Mouse (Mus musculus) kidney, adult 18-20 months (tissue): Measurements from ENCODE around the gene Erich2.

Experiments used
- DNase-seq: peaks from one replicate; pipeline ENCODE4 v3.0.0; 2021

The Erich2 gene

DNA sequence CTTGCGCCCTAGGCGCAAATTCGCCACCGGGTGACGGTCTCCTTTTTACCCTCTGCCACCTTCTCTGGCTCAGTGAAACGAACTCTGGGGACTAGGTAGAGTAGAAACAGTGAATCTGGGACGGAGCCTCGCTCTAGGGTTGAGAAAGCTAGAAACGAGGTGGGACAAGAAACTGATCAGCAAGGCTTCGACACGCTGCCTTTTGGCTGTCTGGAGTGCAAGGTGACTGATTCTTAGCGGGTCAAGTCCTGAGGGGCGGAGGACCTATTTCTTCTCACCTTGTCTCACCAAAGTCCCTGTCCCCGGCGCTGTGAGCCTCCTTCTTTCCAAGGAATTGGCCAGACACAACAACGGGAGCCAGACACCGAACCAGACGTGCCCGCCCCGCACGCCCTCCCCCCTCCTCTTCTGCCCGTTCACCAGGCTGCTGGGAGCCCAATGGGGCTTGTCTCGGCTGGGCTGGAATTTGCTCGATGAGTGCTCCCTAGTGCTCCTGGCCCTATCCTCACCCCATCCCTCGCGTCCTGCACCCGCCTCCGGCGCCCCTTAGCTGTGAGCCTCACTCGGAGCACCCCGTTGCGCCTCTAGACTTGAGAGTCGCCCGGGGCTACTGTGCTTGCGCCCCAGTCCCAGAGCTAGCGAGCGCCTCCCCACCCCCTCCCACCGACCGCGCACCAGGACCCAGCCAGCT lies 54.5 kb downstream of the Erich2 start:
- peak; percentile 3 for DNase-seq

DNA sequence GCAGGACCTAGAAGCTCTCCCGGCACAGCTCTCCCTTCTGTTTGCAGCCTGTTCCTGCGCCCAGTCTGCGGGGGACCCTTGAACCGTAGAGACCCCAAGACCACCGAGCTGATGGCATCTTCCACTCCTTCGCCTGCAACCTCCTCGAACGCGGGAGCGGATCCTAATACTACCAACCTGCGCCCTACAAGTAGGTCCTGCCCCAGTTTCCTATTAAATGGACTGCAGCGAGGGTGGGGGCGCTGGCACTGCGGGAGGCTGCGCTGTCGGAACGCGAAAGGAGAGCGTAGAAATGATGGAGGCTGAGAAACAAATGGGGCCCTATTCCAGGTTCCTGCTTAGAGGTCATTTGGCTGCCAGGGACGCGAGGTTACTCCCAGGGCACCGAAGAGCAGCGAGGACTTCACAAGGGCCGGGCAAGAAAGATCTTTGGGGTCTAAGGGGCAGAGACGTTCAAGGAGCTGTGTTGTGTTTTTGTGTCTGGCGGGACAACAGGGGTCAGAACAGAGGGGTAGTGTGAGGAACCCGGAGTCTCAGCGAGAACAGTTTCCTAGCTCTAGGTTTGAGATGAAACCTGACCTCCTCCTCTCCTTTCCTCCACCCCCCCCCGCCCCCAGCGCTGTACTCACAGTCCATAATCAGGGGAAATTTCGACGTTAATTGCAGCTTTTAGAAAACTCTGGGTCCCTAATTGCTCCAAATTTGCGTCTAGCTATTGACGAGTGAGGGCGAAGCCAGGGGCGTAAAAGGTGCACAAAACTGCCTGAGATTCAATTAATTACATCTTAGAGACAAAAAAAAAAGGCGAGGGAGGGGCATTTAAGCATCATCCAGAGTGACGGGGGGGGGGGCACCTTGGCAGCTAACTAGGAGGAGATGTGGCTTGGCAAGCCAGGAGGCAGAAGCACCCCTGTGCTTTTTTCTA lies 55.4 kb downstream of the Erich2 start:
- DNase-seq = no peak

DNA sequence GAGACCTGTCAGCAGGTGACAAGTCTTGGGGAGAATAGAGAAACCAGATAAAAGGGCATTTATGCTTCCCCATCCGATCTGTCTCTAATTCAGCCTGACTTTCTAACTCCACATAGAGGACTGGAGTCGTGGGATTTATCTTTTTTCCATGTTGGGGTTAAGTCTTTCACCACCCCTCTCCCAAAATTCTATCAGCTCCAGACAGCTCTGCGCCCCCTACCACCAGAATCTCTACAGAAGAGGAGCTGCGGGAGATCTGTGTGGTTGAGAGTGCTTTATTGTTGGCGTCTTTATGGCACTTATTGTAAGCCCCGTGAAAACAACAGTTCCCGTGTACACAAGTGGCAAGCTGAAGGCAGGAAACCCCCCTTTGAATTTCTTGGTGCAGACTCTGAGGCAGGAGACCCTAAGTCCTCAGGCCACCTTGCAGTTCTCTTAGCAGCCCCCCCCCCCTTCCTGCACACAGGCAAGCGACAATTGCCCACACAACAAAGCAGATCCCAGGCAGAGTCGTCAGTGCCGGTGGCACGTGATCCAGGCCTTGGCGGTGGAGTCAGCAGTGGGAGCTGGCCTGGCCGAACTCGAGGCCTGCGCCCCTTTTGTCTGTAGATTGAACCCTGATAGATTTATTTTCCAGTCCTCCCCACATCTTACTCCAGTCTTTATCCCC lies 56.2 kb downstream of the Erich2 start:
- DNase-seq = no peak

DNA sequence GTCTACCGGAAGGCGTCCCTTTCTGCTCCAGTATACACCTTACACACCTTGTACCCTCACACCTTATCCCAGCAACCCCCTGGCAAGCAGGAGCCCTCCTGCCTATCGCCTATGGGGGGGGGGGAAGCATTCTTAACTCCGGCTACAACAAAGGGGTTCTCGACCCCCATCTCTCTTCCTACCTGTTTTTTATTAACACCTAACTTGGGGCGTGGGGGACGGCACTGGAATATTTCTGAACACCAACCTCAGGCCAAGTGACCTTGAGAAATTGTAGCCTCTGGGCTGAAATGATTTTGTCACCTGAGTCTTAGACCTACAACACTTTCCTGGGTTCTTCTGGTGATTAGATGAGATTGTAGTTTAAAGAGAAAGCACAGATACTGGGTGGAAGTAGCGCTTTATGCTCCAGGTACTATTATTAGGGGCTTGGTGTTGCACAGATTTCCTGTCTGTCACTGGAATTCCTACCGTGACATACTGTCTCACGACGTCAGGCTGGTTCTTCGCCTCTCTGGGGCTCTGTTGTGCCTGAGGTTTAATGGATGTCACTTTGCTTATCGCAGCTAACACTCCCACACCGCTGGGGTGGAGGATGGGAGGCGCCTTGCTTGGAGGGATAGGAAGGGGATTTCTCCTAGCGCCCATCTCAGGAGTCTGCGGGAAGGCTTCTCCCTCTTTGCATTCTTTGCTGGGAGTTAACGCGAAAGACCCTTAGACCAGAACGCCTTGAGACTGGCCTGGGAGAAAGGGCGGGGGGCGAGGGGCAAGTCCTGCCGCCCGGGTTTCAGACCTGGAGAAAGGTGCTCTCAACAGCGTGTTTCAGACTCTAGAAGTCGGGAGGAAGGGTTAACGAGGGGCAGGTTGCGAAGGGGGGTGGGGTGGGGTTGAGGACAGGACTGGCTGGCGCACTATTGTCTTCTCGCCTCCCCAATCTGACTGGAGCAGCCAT lies 57.3 kb downstream of the Erich2 start:
- no peak for DNase-seq

DNA sequence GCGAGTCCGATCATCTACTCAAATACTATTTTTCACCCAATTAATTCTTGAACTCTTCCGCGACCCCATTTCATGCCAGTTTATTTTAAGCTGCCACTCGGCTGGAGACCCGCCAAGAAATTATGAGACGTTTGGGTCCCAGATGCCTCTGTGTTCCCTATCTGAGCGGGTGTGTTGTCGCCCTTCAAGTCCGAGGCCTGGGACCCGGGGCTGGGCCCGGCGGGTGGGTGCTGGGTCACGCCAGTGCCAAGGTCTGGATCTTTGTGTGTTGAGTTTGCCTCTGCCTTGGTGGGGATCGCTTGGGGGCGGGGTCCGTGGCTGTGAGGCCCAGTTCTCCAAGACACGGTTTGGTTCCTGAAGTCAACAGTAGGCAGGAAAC lies 58.0 kb downstream of the Erich2 start:
- DNase-seq = no peak

DNA sequence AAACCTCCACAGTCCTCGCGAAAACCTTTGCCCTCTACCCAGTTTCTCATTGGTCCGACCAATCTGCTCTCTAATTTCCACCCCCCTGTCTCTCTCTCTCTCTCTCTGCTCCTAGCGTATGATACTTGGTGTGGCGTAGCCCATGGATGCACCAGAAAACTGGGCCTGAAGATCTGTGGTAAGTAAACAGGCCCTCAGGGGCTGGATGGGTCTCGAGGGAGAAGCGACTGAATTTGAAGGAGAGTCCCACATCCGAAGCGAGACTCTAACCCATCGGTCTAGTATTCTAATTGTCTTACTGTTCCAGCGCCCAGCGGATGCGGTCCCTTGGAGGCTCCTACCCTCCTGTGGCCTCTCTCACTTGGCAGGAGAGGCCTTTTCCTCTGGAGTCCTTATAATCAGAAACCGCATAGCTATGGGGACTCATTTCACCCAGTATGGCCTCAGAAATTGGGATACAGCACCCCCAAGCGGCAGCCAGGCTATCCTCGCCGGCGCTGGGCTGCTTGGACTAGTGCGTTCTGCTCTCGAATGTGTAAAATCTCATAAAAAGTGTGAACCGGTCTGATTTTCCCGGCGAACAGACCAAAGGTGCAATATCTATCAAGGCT lies 58.6 kb downstream of the Erich2 start:
- peak; percentile 47 for DNase-seq

DNA sequence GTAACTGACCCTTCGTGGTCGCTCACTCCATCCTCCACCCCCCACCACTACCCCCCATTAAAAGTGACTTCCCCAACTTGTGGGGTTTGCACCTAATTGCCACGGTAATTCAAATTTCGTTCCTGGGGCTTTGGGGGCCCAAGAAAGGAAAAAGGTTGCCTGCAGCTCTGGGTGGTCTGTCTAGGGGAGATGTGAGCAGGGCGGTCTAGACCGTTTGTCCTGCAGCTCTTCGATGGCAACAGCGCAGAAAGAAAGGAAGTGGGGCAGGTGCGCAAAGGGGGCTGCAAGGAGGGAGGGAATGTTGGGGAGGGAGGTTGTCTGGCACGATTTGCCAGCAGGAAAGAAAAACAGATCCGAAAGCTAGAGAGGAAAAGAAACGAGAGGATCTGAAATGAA lies 59.1 kb downstream of the Erich2 start:
- DNase-seq = no peak

DNA sequence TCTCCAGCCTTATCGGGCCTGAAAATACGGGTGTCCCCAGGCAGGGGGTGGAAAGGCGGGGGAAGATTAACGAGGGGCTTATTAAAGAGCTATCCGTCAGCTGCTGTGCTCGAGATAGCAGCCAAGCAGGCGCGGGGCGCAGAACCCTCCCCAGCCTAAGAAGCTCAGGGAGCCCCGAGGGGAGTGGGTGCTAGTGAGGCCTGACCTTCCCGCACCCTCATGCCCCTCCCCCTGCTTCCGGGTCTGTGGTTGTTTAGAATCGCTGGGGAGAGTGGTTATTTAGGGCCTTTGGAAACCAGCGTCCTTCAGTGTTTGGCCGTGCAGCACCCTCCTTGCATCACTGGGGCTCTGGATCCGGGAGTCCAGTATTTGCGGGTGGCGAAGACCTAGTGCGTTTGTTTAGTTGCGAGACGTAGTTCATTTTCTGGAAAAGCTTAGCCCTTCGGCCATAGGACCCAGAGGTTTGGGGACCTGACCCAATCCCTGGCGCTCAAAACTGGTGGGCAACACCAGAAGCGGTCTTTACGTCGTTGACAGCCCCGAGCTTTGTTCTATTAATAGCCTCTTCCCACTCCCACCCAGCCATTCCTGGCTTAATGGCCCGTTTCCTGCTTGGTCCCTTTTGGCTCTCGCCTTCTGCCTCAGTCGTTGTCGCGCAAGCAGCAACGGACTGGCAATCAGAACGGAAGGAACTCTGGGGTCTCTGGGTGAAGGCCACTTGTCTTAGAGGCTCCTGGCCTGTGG lies 59.8 kb downstream of the Erich2 start:
- peak; percentile 7 for DNase-seq

DNA sequence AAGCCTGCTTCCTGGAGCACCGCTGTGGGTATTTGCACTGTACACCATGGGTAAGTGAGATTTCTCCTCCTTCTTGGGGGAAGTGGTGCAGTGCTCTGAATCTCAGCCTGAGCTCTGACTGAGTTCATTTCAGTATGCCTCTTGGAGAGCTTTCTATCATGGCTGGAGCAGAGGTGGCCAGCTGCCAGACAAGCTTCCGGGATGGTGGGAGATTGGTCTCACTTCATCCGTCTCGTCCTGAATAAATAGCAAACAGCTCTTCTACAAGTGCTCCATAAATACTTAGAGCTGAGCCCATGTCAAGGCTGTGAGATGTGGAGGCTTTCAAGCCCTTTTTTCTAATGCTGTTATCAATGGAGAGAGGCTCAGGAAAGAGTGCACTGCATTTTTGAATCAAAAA lies 63.1 kb downstream of the Erich2 start:
- DNase-seq = no peak

DNA sequence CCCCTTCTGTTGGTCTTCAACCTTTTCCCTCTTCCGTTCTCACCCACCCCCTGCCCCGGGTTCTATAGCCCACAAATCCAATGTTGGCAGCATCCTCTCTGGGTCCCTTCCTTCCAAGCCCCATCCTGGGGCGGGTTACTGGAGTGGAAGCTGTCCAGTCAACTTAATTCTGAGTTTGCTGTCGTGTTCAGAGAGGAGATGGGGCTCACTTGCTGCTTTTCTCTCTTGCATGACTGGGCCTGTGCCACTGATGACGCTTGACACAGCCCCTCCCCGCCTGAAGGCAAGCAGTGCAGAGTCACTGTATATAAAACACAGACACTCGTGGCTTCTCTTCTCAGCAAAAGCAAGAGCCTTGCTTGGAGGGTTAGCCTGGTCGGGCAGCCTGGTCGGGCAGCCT lies 63.6 kb downstream of the Erich2 start:
- no peak for DNase-seq

DNA sequence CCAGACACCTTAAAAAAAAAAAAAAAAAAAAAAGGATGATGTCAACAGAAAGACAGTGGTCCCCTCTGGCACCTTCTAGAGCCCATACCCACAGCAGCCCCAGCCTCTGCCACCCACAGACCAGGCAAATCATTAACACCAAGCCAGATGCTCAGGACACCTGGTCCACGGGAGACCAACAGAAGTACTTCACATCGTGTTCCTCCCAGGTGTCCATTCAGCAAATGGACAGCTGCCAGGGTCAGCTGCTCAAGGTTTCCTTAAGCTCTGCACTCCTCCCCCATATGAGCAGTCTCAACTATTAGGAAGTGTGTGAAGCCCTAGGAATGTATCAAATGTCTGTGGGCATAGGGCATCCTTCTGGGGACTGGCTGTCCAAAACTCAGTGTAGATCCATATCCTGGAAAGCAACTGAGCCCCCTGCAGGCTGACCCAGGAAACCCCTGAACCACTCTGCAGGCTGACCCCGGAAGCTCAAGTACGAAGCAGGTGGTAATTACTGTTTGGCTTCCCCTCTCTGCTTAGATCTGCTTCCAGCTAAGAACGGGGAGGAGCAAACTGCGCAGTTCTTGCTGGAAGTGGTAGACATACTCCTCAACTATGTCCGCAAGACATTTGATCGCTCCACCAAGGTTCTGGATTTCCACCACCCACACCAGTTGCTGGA lies 65.1 kb downstream of the Erich2 start:
- DNase-seq = peak; percentile 28

DNA sequence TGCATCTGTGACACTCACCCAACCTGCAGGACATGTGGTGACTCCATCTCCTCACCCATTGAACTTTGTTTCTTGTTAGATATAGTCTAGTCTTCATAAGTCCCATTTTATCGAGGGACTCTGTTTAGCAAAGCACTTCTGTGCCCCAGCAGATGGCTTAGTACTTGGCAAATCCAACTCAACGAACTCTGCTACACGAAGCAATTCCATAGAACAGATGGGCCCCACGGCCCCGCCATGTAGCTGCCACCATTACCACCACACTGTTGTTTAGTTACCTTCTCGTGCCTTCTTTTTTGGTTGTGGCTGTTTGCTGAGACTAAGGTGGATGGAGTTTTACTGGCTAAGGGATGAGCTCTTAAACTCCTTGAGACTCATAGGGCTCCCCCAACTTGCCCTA lies 79.6 kb downstream of the Erich2 start:
- no peak for DNase-seq
